Mouse (Mus musculus) erythroblast, embryonic 14.5 days (primary cell): ENCODE results near the gene Ccl22. TPM values are rescaled to one million over a fixed set of nuclear protein-coding genes. Genes with fewer than 3 reads are reported as not detected.

ENCODE experiments used
- H3K27me3 ChIP-seq: 2 replicates; pipeline ENCODE4 v1.6.1; 2012; ENCODE audit warnings: inconsistent platforms; ENCODE audit not compliant: control insufficient read depth
- H3K36me3 ChIP-seq: 2 replicates; pipeline ENCODE4 v1.6.1; 2012; ENCODE audit warnings: mild to moderate bottlenecking, inconsistent platforms; ENCODE audit not compliant: control insufficient read depth
- H3K4me1 ChIP-seq: 2 replicates; pipeline ENCODE4 v1.6.1; 2012; ENCODE audit warnings: inconsistent platforms; ENCODE audit not compliant: control insufficient read depth
- H3K4me3 ChIP-seq: replicated peaks from 2 replicates; pipeline ENCODE3; 2012; ENCODE audit warnings: moderate library complexity, mild to moderate bottlenecking, inconsistent platforms
- H3K9me3 ChIP-seq: 2 replicates; pipeline ENCODE4 v1.6.1; 2012; ENCODE audit warnings: low read length, inconsistent platforms, mixed read lengths; ENCODE audit not compliant: control insufficient read depth
- GATA1 ChIP-seq: IDR thresholded peaks from 2 replicates; pipeline ENCODE4 v1.6.1; 2012; ENCODE audit warnings: low read length, inconsistent platforms, mixed read lengths
- TAL1 ChIP-seq: IDR thresholded peaks from 3 replicates; pipeline ENCODE4 v1.6.1; 2012; ENCODE audit warnings: low read length, inconsistent platforms, mixed read lengths
- polyA plus RNA-seq: library from polyadenylated mRNA; stranded (reverse); fragments of >175 nt; gene quantifications from 2 replicates; pipeline ENCODE4 v1.2.3, GENCODE M21; 2012

The Ccl22 gene
- polyA plus RNA-seq, 1 experiment = 0.09 TPM

DNA sequence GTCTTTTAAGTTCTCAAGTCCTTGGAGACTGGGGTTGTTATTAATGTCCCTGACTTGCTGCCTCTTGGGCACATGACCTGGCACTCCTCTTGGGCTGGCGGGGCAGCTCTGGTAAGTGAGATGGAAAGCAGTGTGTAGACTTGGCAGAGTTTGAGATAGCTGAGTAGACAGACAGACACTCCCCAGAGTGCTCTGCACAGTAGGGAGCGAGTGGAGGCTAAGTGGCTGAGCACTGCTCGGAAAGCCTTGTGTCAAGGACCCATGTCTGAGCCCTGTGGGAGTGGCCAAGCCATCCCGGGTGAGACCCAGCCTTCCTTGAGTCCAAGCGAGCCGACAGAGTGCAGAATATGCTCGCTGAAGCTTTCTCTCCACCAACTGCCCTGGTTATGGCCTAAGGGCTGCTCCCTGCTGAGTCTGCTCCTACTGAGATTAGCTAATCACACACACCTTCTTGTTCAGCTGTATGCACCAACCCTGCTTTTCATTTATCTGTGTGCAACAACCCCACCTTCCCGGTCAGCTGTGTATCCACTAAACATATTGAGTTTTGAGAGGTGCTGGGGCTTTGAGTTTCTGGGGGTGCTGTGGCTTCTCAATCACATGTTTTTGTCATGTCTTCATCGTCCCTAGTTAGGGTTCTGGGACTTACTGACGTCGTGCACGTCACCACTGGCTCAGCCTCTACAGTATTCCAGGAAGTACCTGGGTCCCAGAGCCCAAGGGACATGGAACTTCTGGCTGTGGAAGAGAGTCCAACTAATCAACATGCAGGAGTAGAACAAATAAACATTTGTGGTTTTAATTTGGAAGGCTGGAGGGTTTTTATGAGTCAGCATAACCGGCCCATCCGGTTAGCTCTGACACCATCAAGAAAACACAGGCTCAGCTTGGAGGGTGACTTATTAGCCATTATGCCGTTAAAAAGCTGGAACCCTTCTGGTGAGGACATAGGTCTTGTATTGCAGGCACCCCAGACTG, 42.4 kb downstream of the Ccl22 start:
- no peaks in the 10 kb centered on the region for H3K36me3 ChIP-seq
- peak overlapping the region; percentile 48 for H3K4me3 ChIP-seq
- H3K4me1 ChIP-seq = peaks cover 77% of the 10 kb centered on the region

DNA sequence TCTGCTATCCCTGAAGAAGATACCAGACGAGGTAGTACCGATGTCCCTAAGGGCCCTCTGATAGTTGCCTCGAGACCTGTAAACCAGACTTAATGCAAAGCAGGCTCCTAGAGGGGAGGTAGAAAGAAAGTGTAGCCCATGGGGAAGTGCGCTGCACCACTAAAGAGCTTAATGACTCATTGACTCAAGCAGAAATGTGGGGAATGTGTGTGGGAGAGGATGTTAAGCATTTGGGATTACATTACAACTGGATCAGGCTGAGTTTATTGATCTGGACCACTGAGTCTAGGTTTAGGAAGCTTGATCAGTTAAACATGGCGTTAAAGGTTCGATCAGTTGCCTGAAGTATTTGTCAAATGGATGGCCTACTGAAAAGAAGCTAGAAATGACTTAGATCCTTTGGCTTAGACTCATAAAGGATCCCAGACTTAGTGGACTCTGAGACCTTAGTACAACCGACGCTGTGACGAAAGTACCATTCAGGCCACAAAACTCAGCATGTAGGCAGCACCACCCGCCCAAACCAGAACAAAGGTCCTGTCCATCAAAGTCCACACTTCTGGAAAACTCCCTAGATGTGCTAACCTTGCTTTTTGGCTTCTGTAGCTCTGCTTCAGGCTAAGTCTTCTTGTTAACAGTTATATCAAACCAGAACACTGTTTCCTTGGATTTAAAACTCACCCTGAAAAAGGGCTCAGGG, 44.0 kb downstream of the Ccl22 start:
- no peak for TF ChIP-seq TAL1
- TF ChIP-seq GATA1 = no peak
- Histone ChIP-seq H3K27me3 (peaks cover 67% of the 10 kb centered on the region), H3K4me1 (peaks cover 87% of the 10 kb centered on the region)

More for the DNA sequence above, 42.4 kb downstream of the Ccl22 start:
- Histone ChIP-seq H3K9me3 (no peaks in the 10 kb centered on the region), H3K27me3 (peaks cover 59% of the 10 kb centered on the region)
- TF ChIP-seq TAL1 (peak; percentile 98), GATA1 (peak; percentile 94)

DNA sequence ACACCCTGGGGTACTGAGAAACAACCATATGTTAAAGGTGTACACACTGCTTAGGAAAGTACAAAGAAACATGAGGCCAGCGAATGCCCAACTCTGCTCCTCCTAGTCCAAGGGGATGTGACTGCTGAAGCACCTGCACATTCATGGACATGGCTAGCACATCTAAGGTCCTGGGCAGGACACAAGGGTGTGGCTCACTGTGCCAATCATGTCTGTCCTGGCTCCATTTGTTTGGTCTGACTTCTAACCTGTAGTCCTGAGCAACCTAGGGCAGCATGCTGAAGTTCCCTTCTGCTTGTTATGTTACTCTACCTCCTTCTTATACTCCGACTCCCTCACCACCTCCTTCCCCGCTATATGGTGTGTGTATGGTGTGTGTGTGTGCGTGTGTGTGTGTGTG, 49.0 kb downstream of the Ccl22 start:
- Histone ChIP-seq H3K4me1 (peaks cover 48% of the 10 kb centered on the region), H3K9me3 (no peaks in the 10 kb centered on the region), H3K4me3 (no peak overlapping the region), H3K27me3 (peaks cover 48% of the 10 kb centered on the region), H3K36me3 (no peaks in the 10 kb centered on the region)
- TF ChIP-seq TAL1 (no peak), GATA1 (no peak)

More for the DNA sequence above, 44.0 kb downstream of the Ccl22 start:
- no peaks in the 10 kb centered on the region for H3K36me3 ChIP-seq
- H3K9me3 ChIP-seq = no peaks in the 10 kb centered on the region
- H3K4me3 ChIP-seq = no peak overlapping the region

DNA sequence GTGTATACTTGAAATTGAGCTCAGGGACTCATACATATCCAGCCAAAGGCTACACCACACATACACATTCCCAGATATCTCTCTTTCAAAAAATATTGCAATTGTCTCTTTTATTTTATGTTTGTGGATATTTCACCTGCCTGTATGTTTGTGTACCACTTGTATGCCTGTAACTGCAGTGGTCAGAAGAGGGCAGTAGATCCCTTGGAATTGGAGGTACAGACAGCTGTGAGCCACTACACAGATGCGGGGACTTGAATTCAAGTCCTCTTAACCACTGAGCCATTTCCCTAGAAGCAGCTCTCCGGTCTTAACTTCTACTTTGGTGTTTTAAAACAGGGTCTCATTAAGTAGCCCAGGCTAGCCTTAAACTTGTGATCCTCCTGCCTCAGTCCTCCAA, 49.4 kb downstream of the Ccl22 start:
- no peak overlapping the region for H3K4me3 ChIP-seq
- H3K27me3 ChIP-seq = peaks cover 44% of the 10 kb centered on the region
- no peaks in the 10 kb centered on the region for H3K9me3 ChIP-seq
- peaks cover 44% of the 10 kb centered on the region for H3K4me1 ChIP-seq
- no peaks in the 10 kb centered on the region for H3K36me3 ChIP-seq
- TF ChIP-seq TAL1 = no peak
- TF ChIP-seq GATA1 = no peak

DNA sequence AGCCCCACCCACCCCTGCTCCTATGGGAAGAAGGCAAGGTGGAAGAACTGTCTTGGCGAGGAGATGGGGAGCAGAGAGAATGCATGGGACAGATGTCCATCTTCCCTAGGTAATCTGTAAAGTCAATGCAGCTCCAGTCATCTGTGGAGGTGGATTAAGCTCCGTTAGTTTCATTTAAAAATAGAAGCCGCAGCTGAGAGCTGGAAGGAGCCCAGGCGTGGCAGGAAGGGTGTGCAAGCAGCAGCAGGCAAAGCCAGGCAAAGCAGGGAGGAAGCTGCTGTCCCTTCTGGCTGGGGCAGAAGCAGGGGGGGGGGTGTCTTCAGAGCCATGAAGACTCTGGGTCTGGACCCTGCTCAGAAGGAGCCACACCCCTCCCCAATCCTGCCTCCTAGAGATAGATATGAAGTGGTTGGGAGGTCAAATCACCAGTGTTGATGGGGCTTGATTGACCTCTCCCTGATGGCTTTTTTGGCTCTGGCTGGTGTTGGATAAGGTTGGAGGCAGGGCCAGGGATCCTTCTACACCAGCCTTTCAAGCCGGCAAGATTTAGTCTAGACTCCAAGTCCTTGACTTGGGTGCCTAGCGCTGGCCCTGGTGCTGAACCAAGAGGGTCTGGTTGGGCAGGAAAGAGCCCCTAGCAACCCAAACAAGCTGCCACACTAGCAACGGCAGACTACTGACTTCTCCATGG, 55.0 kb downstream of the Ccl22 start:
- Histone ChIP-seq H3K4me1 (peaks cover 39% of the 10 kb centered on the region), H3K4me3 (peak overlapping the region; percentile 59), H3K27me3 (peaks cover 41% of the 10 kb centered on the region), H3K9me3 (no peaks in the 10 kb centered on the region), H3K36me3 (no peaks in the 10 kb centered on the region)
- TF ChIP-seq TAL1 (peak; percentile 50), GATA1 (0 out of 2 replicates have a peak, but pooled peaks have one; percentile 49)

Other genes starting within 250 kb of the Ccl22 start
- 0.06 TPM in 1 of 2 replicates, not detected in the other for gene Cpne2, start 212.6 kb upstream of the Ccl22 start, polyA plus RNA-seq
- gene Rspry1, start 143.7 kb upstream of the Ccl22 start, polyA plus RNA-seq = 0.28 and 0.41 TPM in 2 replicates
- gene Fam192a, start 143.6 kb upstream of the Ccl22 start, polyA plus RNA-seq = 0.93 and 3.9 TPM in 2 replicates
- gene Arl2bp, start 79.0 kb upstream of the Ccl22 start, polyA plus RNA-seq = 2.4 and 3.1 TPM in 2 replicates
- gene Pllp, start 49.3 kb upstream of the Ccl22 start, polyA plus RNA-seq = not detected in 2 replicates
- gene Cx3cl1, start 26.4 kb downstream of the Ccl22 start, polyA plus RNA-seq = 0.01 TPM in 1 of 2 replicates, not detected in the other
- not detected in 2 replicates for gene Ccl17, start 64.9 kb downstream of the Ccl22 start, polyA plus RNA-seq
- gene Coq9, start 92.7 kb downstream of the Ccl22 start, polyA plus RNA-seq = 6.4 and 9.5 TPM in 2 replicates
- 37.6 and 98.2 TPM in 2 replicates for gene Ciapin1, start 92.8 kb downstream of the Ccl22 start, polyA plus RNA-seq
- gene Polr2c, start 111.9 kb downstream of the Ccl22 start, polyA plus RNA-seq = 3.5 and 4.1 TPM in 2 replicates
- gene Dok4, start 130.7 kb downstream of the Ccl22 start, polyA plus RNA-seq = 11.8 and 12.5 TPM in 2 replicates
- 0.02 and 0.06 TPM in 2 replicates for gene Ccdc102a, start 172.5 kb downstream of the Ccl22 start, polyA plus RNA-seq
- 0.03 TPM in 1 of 2 replicates, not detected in the other for gene Adgrg5, start 178.1 kb downstream of the Ccl22 start, polyA plus RNA-seq
- 14.3 and 18.4 TPM in 2 replicates for gene Adgrg1, start 229.2 kb downstream of the Ccl22 start, polyA plus RNA-seq